Mouse (Mus musculus): ENCODE measurements around the gene Glud1.

Gene Glud1

GRCm38 (mm10) chr14:34310234-34310965 lies at the start of gene Glud1, which contains the start of gene Shld2:
TSS of gene Glud1 (plus strand) at chr14:34310727.
TSS of gene Shld2 (minus strand) at chr14:34310493.
- peak; percentile 96 for DNase-seq (ENCODE audit: low spot score)

- DNase-seq (ENCODE audit: low spot score): no peak
Measured at GRCm38 (mm10) chr14:34268046-34268445, 42.5 kb upstream of the Glud1 start.

- DNase-seq (ENCODE audit: low spot score): peak; percentile 27
Measured at GRCm38 (mm10) chr14:34273280-34273679, 37.2 kb upstream of the Glud1 start.

- DNase-seq (ENCODE audit: low spot score): no peak
Measured at GRCm38 (mm10) chr14:34274141-34274540, 36.4 kb upstream of the Glud1 start.

- no peak for DNase-seq (ENCODE audit: low spot score)
Measured at GRCm38 (mm10) chr14:34275225-34275624, 35.3 kb upstream of the Glud1 start.

- DNase-seq (ENCODE audit: low spot score): no peak
Measured at GRCm38 (mm10) chr14:34279726-34280125, 30.8 kb upstream of the Glud1 start.

GRCm38 (mm10) chr14:34280798-34281197 lies 29.7 kb upstream of the Glud1 start:
- DNase-seq (ENCODE audit: low spot score): no peak

GRCm38 (mm10) chr14:34281736-34282269 lies 28.7 kb upstream of the Glud1 start:
- no peak for DNase-seq (ENCODE audit: low spot score)

GRCm38 (mm10) chr14:34288396-34288795 lies 22.1 kb upstream of the Glud1 start:
- no peak for DNase-seq (ENCODE audit: low spot score)

GRCm38 (mm10) chr14:34289259-34290015 lies 21.1 kb upstream of the Glud1 start:
- no peak for DNase-seq (ENCODE audit: low spot score)

GRCm38 (mm10) chr14:34290229-34290628 lies 20.3 kb upstream of the Glud1 start:
- DNase-seq (ENCODE audit: low spot score): no peak

- no peak for DNase-seq (ENCODE audit: low spot score)
Measured at GRCm38 (mm10) chr14:34293641-34294040, 16.9 kb upstream of the Glud1 start.

GRCm38 (mm10) chr14:34296350-34296749 lies 14.2 kb upstream of the Glud1 start:
- no peak for DNase-seq (ENCODE audit: low spot score)

GRCm38 (mm10) chr14:34297038-34297437 lies 13.5 kb upstream of the Glud1 start:
- no peak for DNase-seq (ENCODE audit: low spot score)

GRCm38 (mm10) chr14:34297634-34298033 lies 12.9 kb upstream of the Glud1 start:
- no peak for DNase-seq (ENCODE audit: low spot score)

- no peak for DNase-seq (ENCODE audit: low spot score)
Measured at GRCm38 (mm10) chr14:34298871-34299700, 11.4 kb upstream of the Glud1 start.

GRCm38 (mm10) chr14:34302681-34303242 lies 7.8 kb upstream of the Glud1 start:
- DNase-seq (ENCODE audit: low spot score): no peak

GRCm38 (mm10) chr14:34303265-34303680 lies 7.3 kb upstream of the Glud1 start:
- DNase-seq (ENCODE audit: low spot score): no peak

- peak; percentile 8 for DNase-seq (ENCODE audit: low spot score)
Measured at GRCm38 (mm10) chr14:34309266-34309665, 1.3 kb upstream of the Glud1 start.

- DNase-seq (ENCODE audit: low spot score): no peak
Measured at GRCm38 (mm10) chr14:34309907-34310233, 657 bp upstream of the Glud1 start.

GRCm38 (mm10) chr14:34311021-34311631 lies 599 bp downstream of the Glud1 start:
- DNase-seq (ENCODE audit: low spot score): peak; percentile 52

Data from embryo, embryonic 10.5 days (tissue).